Comparison of ENCODE assay signal across 12 mouse cellular contexts in genomic region chr8:71580201-71580600, GRCm38 (mm10). TPM values are rescaled to one million over a fixed set of nuclear protein-coding genes. Genes with fewer than 3 reads are reported as not detected.
DNase-seq lines count a peak whose midpoint lies in the region; ATAC-seq and TF ChIP-seq lines count a peak whose summit lies in the region.
"Had no signal": no experiment of that assay in that cellular context is flagged by ENCODE, and none has a peak within 500 bp of the region (broad histone marks: within the 10 kb centered on the region; RNA-seq: fewer than 3 reads in every experiment).

No protein-coding gene starts in this region.

- in situ Hi-C loops in ES-E14 (cut with MboI; ENCODE audit: low sequenced_read_pairs in 2 of 2, unreplicated experiment in 2 of 2): no loop called here

- no peaks in the 10 kb centered on the region for H3K4me1 ChIP-seq in lung, embryonic 14.5 days (ENCODE audit: insufficient read depth)
- no peaks in the 10 kb centered on the region for H3K4me1 ChIP-seq in lung, adult 2 months (ENCODE audit: control insufficient read depth, insufficient read depth, low read length)
- H3K4me1 ChIP-seq in ES-E14 (ENCODE audit: control insufficient read depth in 2 of 2, insufficient read depth in 2 of 2, low read length in 2 of 2, poor library complexity in 1 of 2): peaks cover 0 to 19% of the 10 kb centered on the region in 2 experiments; a peak in 1 of 4 replicates
- H3K4me1 ChIP-seq: liver, embryonic 12.5 days; neural tube, embryonic 12.5 days had no signal

- TF ChIP-seq CTCF in lung, embryonic 14.5 days (IDR thresholded peaks at IDR 0.05; ENCODE audit: low read depth): no peak
- TF ChIP-seq CTCF in lung, adult 2 months (IDR thresholded peaks at IDR 0.05; ENCODE audit: insufficient read depth, low read length): no peak

- ATAC-seq in lung, embryonic 14.5 days (ENCODE audit: insufficient read depth): 0 out of 2 replicates have a peak, but pooled peaks have one; percentile 19
- peak; percentile 27; the same call in 1 of the 2 replicates for ATAC-seq in granulocyte monocyte progenitor cell, adult 5-6 weeks (replicated peaks; ENCODE audit: poor library complexity, severe bottlenecking)
- ATAC-seq: liver, embryonic 12.5 days had no signal

- H3K9me3 ChIP-seq in lung, embryonic 14.5 days (ENCODE audit: low read depth, low read length): no peaks in the 10 kb centered on the region
- no peaks in the 10 kb centered on the region for H3K9me3 ChIP-seq in ES-E14 (ENCODE audit: control insufficient read depth, insufficient read depth, low read depth, low read length)
- H3K9me3 ChIP-seq: liver, embryonic 12.5 days; neural tube, embryonic 12.5 days had no signal

- DNase-seq in lung, embryonic 14.5 days: no peak
- DNase-seq in lung, adult 2 months: no peak
- DNase-seq in 416B (ENCODE audit: low read depth) (peak; percentile 79), ES-E14 (ENCODE audit: low read depth, low spot score) (no peak)
- DNase-seq in embryo, embryonic 11 days: no peak
- DNase-seq in kidney, postnatal 36 days: no peak
- DNase-seq: kidney, adult 11 months; lung, postnatal 4 days had no signal

- no peak overlapping the region for H3K9ac ChIP-seq in lung, embryonic 14.5 days
- H3K9ac ChIP-seq in ES-E14 (ENCODE audit: insufficient read depth, low read depth, low read length, poor library complexity, severe bottlenecking): no peak overlapping the region
- H3K9ac ChIP-seq: liver, embryonic 12.5 days; neural tube, embryonic 12.5 days had no signal

- TF ChIP-seq POLR2A in lung, adult 2 months (IDR thresholded peaks at IDR 0.05; ENCODE audit: borderline replicate concordance, extremely low read depth, low read depth, low read length): no peak

- H3K4me3 ChIP-seq in lung, embryonic 14.5 days (ENCODE audit: low read depth, low read length): no peak overlapping the region
- no peak overlapping the region for H3K4me3 ChIP-seq in lung, adult 2 months (replicated peaks; ENCODE audit: extremely low read depth, low read depth, low read length)
- H3K4me3 ChIP-seq in ES-E14 (ENCODE audit: insufficient read depth in 1 of 2, low read depth in 1 of 2, low read length in 2 of 2, poor library complexity in 1 of 2, severe bottlenecking in 1 of 2): peak overlapping the region; percentile 29 to 31; a peak in 3 of 4 replicates
- H3K4me3 ChIP-seq: layer of hippocampus, adult 2 months; liver, embryonic 12.5 days; neural tube, embryonic 12.5 days had no signal

- no peak overlapping the region for H3K27ac ChIP-seq in lung, embryonic 14.5 days (ENCODE audit: low read depth)
- H3K27ac ChIP-seq in ES-E14 (ENCODE audit: insufficient read depth, low read depth, low read length, poor library complexity, severe bottlenecking): no peak overlapping the region
- H3K27ac ChIP-seq: liver, embryonic 12.5 days; neural tube, embryonic 12.5 days had no signal

- WGBS in lung, embryonic 14.5 days: 39% methylated on average over 9 of the region's 9 CpGs
- WGBS in lung, adult 2 months: 52% methylated on average over 8 of the region's 9 CpGs

- peaks cover 18% of the 10 kb centered on the region; the same call in 1 of the 2 replicates for H3K36me3 ChIP-seq in lung, embryonic 14.5 days (ENCODE audit: insufficient read depth)
- H3K36me3 ChIP-seq in ES-E14 (ENCODE audit: control insufficient read depth, insufficient read depth, low read length, poor library complexity, severe bottlenecking): peaks cover 9% of the 10 kb centered on the region; the same call in 1 of the 2 replicates

- H3K27me3 ChIP-seq in lung, embryonic 14.5 days (ENCODE audit: insufficient read depth, low read length): no peaks in the 10 kb centered on the region
- H3K27me3 ChIP-seq: neural tube, embryonic 12.5 days had no signal

- H3K4me2 ChIP-seq in lung, embryonic 14.5 days: no peak overlapping the region
- H3K4me2 ChIP-seq: liver, embryonic 12.5 days; neural tube, embryonic 12.5 days had no signal

TF ChIP-seq in ES-E14, 5 proteins besides CTCF, POLR2A, EP300 and RAD21:
- TF ChIP-seq ZC3H11A (IDR thresholded peaks at IDR 0.05; ENCODE audit: borderline replicate concordance, low read depth, low read length) (no peak), HCFC1 (IDR thresholded peaks at IDR 0.05; ENCODE audit: borderline replicate concordance, insufficient read depth, low read length) (no peak), ZNF384 (IDR thresholded peaks at IDR 0.05; ENCODE audit: low read depth, low read length) (no peak), CHD2 (IDR thresholded peaks at IDR 0.05; ENCODE audit: low read depth, low read length) (no peak), MAFK (IDR thresholded peaks at IDR 0.05; ENCODE audit: insufficient read depth, low read depth, low read length) (no peak)

RNA-seq across cellular contexts. Expression of gene Slc27a1, which starts 11.5 kb away (rescaled TPM):
- polyA plus RNA-seq in lung, embryonic 14.5 days (2014; fragmentation: Nextera tagmentation; extraction: Ambion mirVana): 18.5 and 19.9 TPM in 2 replicates
- 73.5 and 101 TPM in 2 replicates for polyA plus RNA-seq in lung, adult 2 months (2012; rRNA removed)
- total RNA-seq in ES-E14 (2012; rRNA removed): 24.5 and 45.9 TPM in 2 replicates
- 7.8 and 10.2 TPM in 2 replicates for total RNA-seq in granulocyte monocyte progenitor cell, adult 5-6 weeks (2014; fragmentation: Nextera tagmentation)
- 3.3 and 6.2 TPM in 2 replicates for total RNA-seq in granulocyte monocyte progenitor cell, adult 5-6 weeks (2017)

RNA-seq across cellular contexts. Expression of gene Pgls, which starts 11.8 kb away (rescaled TPM):
- 251 and 253 TPM in 2 replicates for polyA plus RNA-seq in lung, embryonic 14.5 days (2014; fragmentation: Nextera tagmentation; extraction: Ambion mirVana)
- polyA plus RNA-seq in lung, adult 2 months (2012; rRNA removed): 140 TPM in 2 replicates
- 95.6 and 124 TPM in 2 replicates for total RNA-seq in ES-E14 (2012; rRNA removed)
- 143 and 180 TPM in 2 replicates for total RNA-seq in granulocyte monocyte progenitor cell, adult 5-6 weeks (2014; fragmentation: Nextera tagmentation)
- 155 and 185 TPM in 2 replicates for total RNA-seq in granulocyte monocyte progenitor cell, adult 5-6 weeks (2017)

RNA-seq across cellular contexts. Expression of gene Nxnl1, which starts 13.8 kb away (rescaled TPM):
- polyA plus RNA-seq in lung, embryonic 14.5 days (2014; fragmentation: Nextera tagmentation; extraction: Ambion mirVana): 0.07 TPM in 1 of 2 replicates, not detected in the other
- 0.09 TPM in 1 of 2 replicates, not detected in the other for polyA plus RNA-seq in lung, adult 2 months (2012; rRNA removed)
- not detected in 2 replicates for total RNA-seq in ES-E14 (2012; rRNA removed)
- not detected in 2 replicates for total RNA-seq in granulocyte monocyte progenitor cell, adult 5-6 weeks (2014; fragmentation: Nextera tagmentation)
- 0.36 TPM in 1 of 2 replicates, not detected in the other for total RNA-seq in granulocyte monocyte progenitor cell, adult 5-6 weeks (2017)
- total RNA-seq: layer of hippocampus, adult 2 months had no signal
- polyA plus RNA-seq: neural tube, embryonic 12.5 days had no signal

RNA-seq across cellular contexts. Expression of gene Fam129c, which starts 17.2 kb away (rescaled TPM):
- 2.4 and 4.6 TPM in 2 replicates for polyA plus RNA-seq in lung, embryonic 14.5 days (2014; fragmentation: Nextera tagmentation; extraction: Ambion mirVana)
- polyA plus RNA-seq in lung, adult 2 months (2012; rRNA removed): 4.8 and 5.4 TPM in 2 replicates
- 9.0 and 15.2 TPM in 2 replicates for total RNA-seq in ES-E14 (2012; rRNA removed)
- total RNA-seq in granulocyte monocyte progenitor cell, adult 5-6 weeks (2014; fragmentation: Nextera tagmentation): 11.6 and 11.7 TPM in 2 replicates
- 0.69 and 6.1 TPM in 2 replicates for total RNA-seq in granulocyte monocyte progenitor cell, adult 5-6 weeks (2017)

RNA-seq across cellular contexts. Expression of gene Tmem221, which starts 21.5 kb away (rescaled TPM):
- 1.9 and 3.2 TPM in 2 replicates for polyA plus RNA-seq in lung, embryonic 14.5 days (2014; fragmentation: Nextera tagmentation; extraction: Ambion mirVana)
- 18.5 and 25.2 TPM in 2 replicates for polyA plus RNA-seq in lung, adult 2 months (2012; rRNA removed)
- total RNA-seq in ES-E14 (2012; rRNA removed): 0.18 and 0.58 TPM in 2 replicates
- not detected in 2 replicates for total RNA-seq in granulocyte monocyte progenitor cell, adult 5-6 weeks (2014; fragmentation: Nextera tagmentation)
- total RNA-seq in granulocyte monocyte progenitor cell, adult 5-6 weeks (2017): not detected in 2 replicates

Comparison
In these comparisons a context has a peak if more than half of its experiments do, and no peak if none do; other contexts are left out.
1. H3K4me3 ChIP-seq: peak in ES-E14 (2 of 2); none in lung, embryonic 14.5 days (single experiment) and lung, adult 2 months (single experiment).